Mouse (Mus musculus): ENCODE results near the gene Pkd1l2.

DNA sequence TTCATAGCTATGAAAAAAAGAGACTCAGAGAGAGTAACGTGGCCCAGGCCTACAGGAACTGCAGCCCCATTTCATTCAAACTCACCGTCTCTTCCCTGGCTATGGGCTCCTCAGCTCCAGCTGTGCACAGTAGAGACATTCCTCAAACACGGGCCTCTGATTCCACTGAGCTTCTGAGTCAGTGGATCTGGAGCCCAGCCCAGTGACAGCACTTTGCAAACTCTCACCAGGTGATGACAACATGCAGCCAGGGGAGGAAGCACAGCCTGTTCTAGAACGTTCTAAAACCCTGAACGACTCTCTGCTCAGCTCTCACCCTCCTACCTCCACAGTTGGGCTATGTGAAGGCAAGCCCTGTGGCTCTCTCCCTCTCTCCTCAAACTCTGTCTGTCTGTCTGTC is 11.8 kb upstream of the Pkd1l2 start:
- TF ChIP-seq ZC3H11A (IDR thresholded peaks at IDR 0.05; ENCODE audit: borderline replicate concordance, low read depth, low read length): no peak
- TF ChIP-seq CHD2 (IDR thresholded peaks at IDR 0.05; ENCODE audit: low read depth, low read length): no peak

Data from ES-E14 (cell line).